Mouse (Mus musculus) forebrain, embryonic 14.5 days (tissue): Measurements from ENCODE around the gene Phactr1. TPM values are rescaled to one million over a fixed set of nuclear protein-coding genes. Genes with fewer than 3 reads are reported as not detected.
A peak's percentile ranks its signal among the peaks of the same experiment; 100 is the strongest.

Experiments used
- ATAC-seq: fragments of 200-750 bp; cut with Nextera tagmentation; 2 replicates; pipeline ENCODE4 v1.8.0; 2017; ENCODE audit warnings: mild to moderate bottlenecking, moderate library complexity
- DNase-seq: peaks from one replicate; pipeline ENCODE4 v3.0.0-alpha.2; 2015; ENCODE audit warnings: low spot score
- H3K27ac ChIP-seq: fragments of 300-500 bp; sonication (generic); 2 replicates; pipeline ENCODE4 v1.5.1; 2014; ENCODE audit warnings: low read depth, mild to moderate bottlenecking, control low read depth, low read length, moderate library complexity
- H3K27me3 ChIP-seq: fragments of 300-500 bp; sonication (generic); replicated peaks from 2 replicates; pipeline ENCODE4 v1.6.1; 2014; ENCODE audit warnings: low read length, control low read depth, mixed read lengths; ENCODE audit not compliant: control insufficient read depth, insufficient read depth
- H3K36me3 ChIP-seq: fragments of 300-500 bp; sonication (generic); 2 replicates; pipeline ENCODE4 v1.6.1; 2014; ENCODE audit warnings: low read length, control low read depth; ENCODE audit not compliant: control insufficient read depth, insufficient read depth
- H3K4me1 ChIP-seq: fragments of 300-500 bp; sonication (generic); 2 replicates; pipeline ENCODE4 v1.6.1; 2014; ENCODE audit warnings: antibody characterized with exemption, low read length, control low read depth; ENCODE audit not compliant: control insufficient read depth, insufficient read depth
- H3K4me2 ChIP-seq: fragments of 300-500 bp; sonication (generic); 2 replicates; pipeline ENCODE4 v1.6.1; 2014; ENCODE audit warnings: mild to moderate bottlenecking, control low read depth, low read length
- H3K4me3 ChIP-seq: fragments of 300-500 bp; sonication (generic); 2 replicates; pipeline ENCODE4 v1.5.1; 2014; ENCODE audit warnings: low read depth, low read length, control low read depth
- H3K9ac ChIP-seq: fragments of 300-500 bp; sonication (generic); 2 replicates; pipeline ENCODE4 v1.6.1; 2014; ENCODE audit warnings: mild to moderate bottlenecking, low read length, control low read depth, moderate library complexity
- H3K9me3 ChIP-seq: fragments of 300-500 bp; sonication (generic); replicated peaks from 2 replicates; pipeline ENCODE4 v1.6.1; 2016; ENCODE audit warnings: low read length, control low read depth, mixed read lengths; ENCODE audit not compliant: control insufficient read depth
- WGBS: fragments of 180-500 bp; shearing (Covaris S2); extraction: QIAGEN DNeasy Blood & Tissue Kit; methylation state at CpG from one replicate; pipeline ENCODE4 v1.1.7; 2014; 5-methylcytosine and 5-hydroxymethylcytosine counted together
- polyA plus RNA-seq: library from polyadenylated mRNA; unstranded; fragments of >200 nt; fragmentation: Nextera tagmentation; extraction: Ambion mirVana; gene quantifications from 2 replicates; pipeline ENCODE4 v1.2.1, GENCODE M21; 2014

Phactr1 gene
- polyA plus RNA-seq, 1 experiment from 2014 or later = 47.3 TPM

DNA sequence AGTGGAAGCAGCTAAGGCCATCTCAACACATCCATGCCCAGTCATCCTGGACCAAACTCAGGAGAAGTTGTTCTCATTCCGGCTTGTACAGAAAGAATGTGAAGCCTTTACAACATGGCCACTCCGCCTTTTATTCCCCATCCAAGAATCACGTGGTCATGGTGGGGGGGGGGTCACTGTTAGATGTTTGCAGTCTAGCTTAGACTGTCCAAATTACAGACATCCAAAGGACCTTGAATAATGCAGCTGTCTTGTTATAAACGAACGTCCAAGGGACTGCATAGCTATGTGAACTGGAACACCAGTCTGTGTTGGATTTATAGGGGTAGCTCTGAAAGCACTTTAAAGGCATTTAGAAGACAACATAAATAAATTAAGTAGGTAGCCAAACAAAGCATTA is 328.0 kb downstream of the Phactr1 start:
- no peak for DNase-seq
- Histone ChIP-seq H3K27ac (no peak overlapping the region), H3K27me3 (no peaks in the 10 kb centered on the region), H3K4me3 (no peak overlapping the region), H3K4me2 (no peak overlapping the region), H3K9me3 (no peaks in the 10 kb centered on the region), H3K9ac (no peak overlapping the region), H3K4me1 (no peaks in the 10 kb centered on the region), H3K36me3 (no peaks in the 10 kb centered on the region)
- WGBS = 57% methylated on average over 5 of the region's 5 CpGs
- ATAC-seq = no peak

GRCm38 (mm10) chr13:43009596-43009995 is 329.2 kb downstream of the Phactr1 start:
- WGBS = 91% methylated on average over 3 of the region's 3 CpGs
- H3K27ac ChIP-seq = no peak overlapping the region
- no peak overlapping the region for H3K4me3 ChIP-seq
- no peaks in the 10 kb centered on the region for H3K9me3 ChIP-seq
- no peaks in the 10 kb centered on the region for H3K36me3 ChIP-seq
- no peak overlapping the region for H3K4me2 ChIP-seq
- H3K27me3 ChIP-seq = no peaks in the 10 kb centered on the region
- ATAC-seq (no peak), DNase-seq (no peak)
- peaks cover 3% of the 10 kb centered on the region; the same call in 1 of the 2 replicates for H3K4me1 ChIP-seq
- H3K9ac ChIP-seq = no peak overlapping the region

GRCm38 (mm10) chr13:43011516-43011915 is 331.1 kb downstream of the Phactr1 start:
- ATAC-seq = no peak

DNA sequence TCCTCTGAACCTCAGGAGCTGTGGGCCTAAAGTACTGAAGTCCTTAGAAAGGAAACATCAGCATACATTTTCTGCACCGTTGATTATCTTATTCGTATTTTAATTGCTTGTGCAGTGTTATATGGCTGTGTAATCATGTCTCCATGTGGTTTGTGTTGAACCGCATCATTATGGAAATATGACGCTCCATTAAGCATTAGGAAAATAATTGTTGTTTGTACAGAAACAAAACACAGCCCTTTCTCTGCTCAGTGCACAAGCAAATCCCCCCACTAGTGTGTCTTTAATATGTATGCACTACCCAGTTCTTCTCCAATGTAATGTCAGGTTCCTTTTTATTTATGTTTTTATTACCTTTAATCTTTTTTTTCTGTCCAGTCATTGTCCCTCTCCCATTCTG is 333.6 kb downstream of the Phactr1 start:
- DNase-seq = peak; percentile 45
- H3K4me1 ChIP-seq = peaks cover 3% of the 10 kb centered on the region; the same call in 1 of the 2 replicates
- ATAC-seq = no peak; the same call in 1 of the 2 replicates
- H3K27ac ChIP-seq = no peak overlapping the region
- 23% methylated on average over 4 of the region's 4 CpGs for WGBS
- no peaks in the 10 kb centered on the region for H3K27me3 ChIP-seq
- no peak overlapping the region for H3K9ac ChIP-seq
- no peak overlapping the region for H3K4me2 ChIP-seq
- no peaks in the 10 kb centered on the region for H3K9me3 ChIP-seq
- no peaks in the 10 kb centered on the region for H3K36me3 ChIP-seq
- no peak overlapping the region for H3K4me3 ChIP-seq

More at GRCm38 (mm10) chr13:43011516-43011915, 331.1 kb downstream of the Phactr1 start:
- no peak overlapping the region for H3K4me2 ChIP-seq
- H3K9ac ChIP-seq = no peak overlapping the region
- H3K36me3 ChIP-seq = no peaks in the 10 kb centered on the region
- no peaks in the 10 kb centered on the region for H3K27me3 ChIP-seq
- no peak overlapping the region for H3K4me3 ChIP-seq
- WGBS = 32% methylated on average over 3 of the region's 3 CpGs
- H3K27ac ChIP-seq = no peak overlapping the region
- H3K4me1 ChIP-seq = peaks cover 3% of the 10 kb centered on the region; the same call in 1 of the 2 replicates
- peak; percentile 53 for DNase-seq
- no peaks in the 10 kb centered on the region for H3K9me3 ChIP-seq

DNA sequence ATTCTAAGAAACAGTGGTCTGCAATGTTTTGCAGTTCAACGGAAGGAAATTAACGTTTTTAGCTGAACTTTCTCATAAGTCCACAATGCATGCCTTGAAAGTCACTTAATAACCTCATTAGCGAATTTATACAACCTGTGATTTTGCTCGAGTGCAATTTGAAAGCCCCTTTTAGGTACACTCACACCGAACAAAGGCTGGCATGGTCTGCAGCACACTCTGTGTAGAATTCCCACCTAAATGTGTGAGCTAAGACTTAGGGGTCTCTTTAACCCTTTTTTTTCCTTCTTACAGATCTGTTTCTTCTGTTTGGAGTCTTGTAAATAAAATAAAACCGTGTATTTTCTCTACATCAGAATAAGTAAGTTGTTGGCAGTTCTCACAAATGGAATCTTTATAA is 335.3 kb downstream of the Phactr1 start:
- WGBS = 9% methylated on average over 6 of the region's 6 CpGs
- peaks cover 3% of the 10 kb centered on the region; the same call in 1 of the 2 replicates for H3K4me1 ChIP-seq
- H3K9me3 ChIP-seq = no peaks in the 10 kb centered on the region
- no peak overlapping the region for H3K4me2 ChIP-seq
- no peak overlapping the region for H3K27ac ChIP-seq
- H3K36me3 ChIP-seq = no peaks in the 10 kb centered on the region
- DNase-seq (peak; percentile 32), ATAC-seq (no peak)
- H3K27me3 ChIP-seq = no peaks in the 10 kb centered on the region
- no peak overlapping the region for H3K9ac ChIP-seq
- no peak overlapping the region for H3K4me3 ChIP-seq

DNA sequence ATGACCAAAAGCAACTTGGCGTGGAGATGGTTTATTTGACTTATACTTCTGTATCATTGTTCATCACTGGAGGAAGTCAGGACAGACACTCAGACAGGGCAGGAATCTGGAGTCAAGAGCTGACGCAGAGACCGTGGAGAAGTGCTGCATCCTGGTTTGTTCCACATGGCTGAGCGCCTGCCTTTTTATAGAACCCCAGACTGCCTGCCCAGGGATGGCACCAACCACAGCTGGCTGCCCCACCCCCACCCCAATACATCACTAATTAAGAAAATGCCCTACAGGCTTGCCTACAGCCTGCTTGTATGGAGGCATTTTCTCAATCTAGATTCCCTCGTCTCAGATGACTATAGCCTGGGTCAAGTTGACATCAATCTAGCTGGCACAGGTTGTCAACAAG is 338.4 kb downstream of the Phactr1 start:
- DNase-seq = no peak
- H3K4me2 ChIP-seq = no peak overlapping the region
- H3K9ac ChIP-seq = no peak overlapping the region
- H3K9me3 ChIP-seq = no peaks in the 10 kb centered on the region
- no peaks in the 10 kb centered on the region for H3K27me3 ChIP-seq
- no peak overlapping the region for H3K27ac ChIP-seq
- WGBS = 61% methylated on average over 5 of the region's 5 CpGs
- no peak for ATAC-seq
- H3K4me3 ChIP-seq = no peak overlapping the region
- peaks cover 3% of the 10 kb centered on the region; the same call in 1 of the 2 replicates for H3K4me1 ChIP-seq
- no peaks in the 10 kb centered on the region for H3K36me3 ChIP-seq

DNA sequence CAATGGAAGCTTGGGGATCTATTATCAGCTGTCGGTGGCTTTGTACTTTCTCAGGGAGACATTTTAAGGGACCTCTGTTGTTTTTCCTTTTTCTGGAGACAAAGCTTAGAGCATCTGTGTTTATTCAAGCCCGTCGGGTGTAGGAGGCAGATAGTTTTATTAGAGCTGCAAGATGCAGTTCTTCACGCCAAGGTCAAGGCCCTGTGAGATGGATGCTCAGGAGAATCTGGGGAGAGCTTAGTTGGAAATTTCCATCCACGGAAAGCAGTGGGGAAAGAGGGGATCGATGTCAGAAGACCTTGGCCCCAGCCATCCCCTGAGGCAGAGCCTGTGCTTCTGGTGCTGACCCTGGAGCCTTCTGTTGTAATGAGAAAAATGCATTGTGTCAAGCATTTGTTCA is 340.6 kb downstream of the Phactr1 start:
- 91% methylated on average over 6 of the region's 6 CpGs for WGBS
- H3K4me2 ChIP-seq = no peak overlapping the region
- ATAC-seq (no peak), DNase-seq (no peak)
- H3K9me3 ChIP-seq = no peaks in the 10 kb centered on the region
- H3K4me1 ChIP-seq = no peaks in the 10 kb centered on the region
- H3K9ac ChIP-seq = no peak overlapping the region
- H3K27me3 ChIP-seq = no peaks in the 10 kb centered on the region
- no peak overlapping the region for H3K27ac ChIP-seq
- no peak overlapping the region for H3K4me3 ChIP-seq
- no peaks in the 10 kb centered on the region for H3K36me3 ChIP-seq

GRCm38 (mm10) chr13:43023005-43023404 is 342.6 kb downstream of the Phactr1 start:
- H3K4me3 ChIP-seq = no peak overlapping the region
- 88% methylated on average over 5 of the region's 5 CpGs for WGBS
- no peak overlapping the region for H3K4me2 ChIP-seq
- no peak overlapping the region for H3K27ac ChIP-seq
- H3K36me3 ChIP-seq = no peaks in the 10 kb centered on the region
- H3K9ac ChIP-seq = no peak overlapping the region
- H3K9me3 ChIP-seq = no peaks in the 10 kb centered on the region
- no peaks in the 10 kb centered on the region for H3K4me1 ChIP-seq
- DNase-seq (no peak), ATAC-seq (no peak)
- no peaks in the 10 kb centered on the region for H3K27me3 ChIP-seq

DNA sequence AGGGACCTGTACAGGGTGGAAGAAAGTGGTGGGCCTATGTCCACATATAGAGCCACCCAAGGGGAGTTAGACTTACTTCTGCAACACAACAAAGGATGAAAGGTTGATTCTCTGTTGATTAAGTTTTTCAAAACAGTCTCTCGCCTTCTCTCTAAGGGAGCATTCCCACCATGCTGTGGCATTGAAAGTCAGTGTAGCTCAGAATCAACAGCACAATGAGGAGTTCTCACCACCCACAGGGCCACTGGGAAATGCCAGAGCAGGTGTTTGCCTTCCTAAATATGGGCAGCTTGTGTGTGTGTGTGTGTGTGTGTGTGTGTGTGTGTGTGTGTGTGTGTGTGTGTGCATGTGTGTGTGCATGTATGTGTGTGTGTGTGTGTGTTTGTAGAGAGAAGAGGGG is 347.1 kb downstream of the Phactr1 start:
- Histone ChIP-seq H3K27me3 (no peaks in the 10 kb centered on the region), H3K4me2 (no peak overlapping the region), H3K27ac (no peak overlapping the region), H3K4me1 (no peaks in the 10 kb centered on the region), H3K9me3 (no peaks in the 10 kb centered on the region), H3K4me3 (no peak overlapping the region), H3K36me3 (no peaks in the 10 kb centered on the region), H3K9ac (no peak overlapping the region)
- DNase-seq (no peak), ATAC-seq (no peak)
- WGBS = 36% methylated on average over 1 of the region's 1 CpGs
